Mouse (Mus musculus) embryonic facial prominence, embryonic 11.5 days (tissue): ENCODE data around the gene Dcbld1. TPM values are rescaled to one million over a fixed set of nuclear protein-coding genes. Genes with fewer than 3 reads are reported as not detected.

Experiments used
- ATAC-seq: fragments of 200-750 bp; cut with Nextera tagmentation; replicated peaks from 2 replicates; pipeline ENCODE4 v1.8.0; 2017; ENCODE audit warnings: low read depth; ENCODE audit not compliant: insufficient number of reproducible peaks, low FRiP score, low TSS enrichment
- DNase-seq: peaks from one replicate; pipeline ENCODE4 v3.0.0-alpha.2; 2015; ENCODE audit warnings: low spot score
- H3K27ac ChIP-seq: fragments of 300-500 bp; sonication (generic); replicated peaks from 2 replicates; pipeline ENCODE4 v1.5.1; 2014; ENCODE audit warnings: mild to moderate bottlenecking, low read depth, low read length, control low read depth
- H3K27me3 ChIP-seq: fragments of 300-500 bp; sonication (generic); 2 replicates; pipeline ENCODE4 v1.6.1; 2014; ENCODE audit warnings: mild to moderate bottlenecking, low read length, moderate library complexity, mixed read lengths; ENCODE audit not compliant: control insufficient read depth, insufficient read depth
- H3K36me3 ChIP-seq: fragments of 300-500 bp; sonication (generic); replicated peaks from 2 replicates; pipeline ENCODE4 v1.6.1; 2014; ENCODE audit warnings: low read depth, mild to moderate bottlenecking, low read length, moderate library complexity, mixed read lengths; ENCODE audit not compliant: control insufficient read depth, insufficient read depth
- H3K4me1 ChIP-seq: fragments of 300-500 bp; sonication (generic); 2 replicates; pipeline ENCODE4 v1.6.1; 2014; ENCODE audit warnings: low read length, mixed read lengths; ENCODE audit not compliant: control insufficient read depth, insufficient read depth
- H3K4me2 ChIP-seq: fragments of 300-500 bp; sonication (generic); 2 replicates; pipeline ENCODE4 v1.6.1; 2014; ENCODE audit warnings: low read depth, mild to moderate bottlenecking, control low read depth, low read length, moderate library complexity
- H3K4me3 ChIP-seq: fragments of 300-500 bp; sonication (generic); 2 replicates; pipeline ENCODE4 v1.5.1; 2014; ENCODE audit warnings: low read depth, low read length, control low read depth
- H3K9ac ChIP-seq: fragments of 300-500 bp; sonication (generic); replicated peaks from 2 replicates; pipeline ENCODE4 v1.6.1; 2014; ENCODE audit warnings: mild to moderate bottlenecking, control low read depth, low read length
- H3K9me3 ChIP-seq: fragments of 300-500 bp; sonication (generic); replicated peaks from 2 replicates; pipeline ENCODE4 v1.6.1; 2016; ENCODE audit warnings: mild to moderate bottlenecking, low read length, inconsistent platforms, mixed read lengths; ENCODE audit not compliant: control insufficient read depth
- WGBS: fragments of 180-500 bp; shearing (Covaris S2); extraction: QIAGEN DNeasy Blood & Tissue Kit; methylation state at CpG from one replicate; pipeline ENCODE4 v1.1.7; 2014; 5-methylcytosine and 5-hydroxymethylcytosine counted together
- polyA plus RNA-seq: library from polyadenylated mRNA; unstranded; fragments of >200 nt; fragmentation: Nextera tagmentation; extraction: Ambion mirVana; gene quantifications from 2 replicates; pipeline ENCODE4 v1.2.1, GENCODE M21; 2014

Gene Dcbld1
- 20.9 and 21.3 TPM in 2 replicates for polyA plus RNA-seq

GRCm38 (mm10) chr10:52233301-52233968 lies at the start of gene Dcbld1:
Dcbld1 (plus strand) TSS chr10:52233619.
- H3K36me3 ChIP-seq, result no peaks in the 10 kb centered on the region
- ATAC-seq (peak; percentile 94), DNase-seq (peak; percentile 72)
- peak within 1 kb of the TSS; percentile 86 for H3K9ac ChIP-seq
- no peaks in the 10 kb centered on the region for H3K9me3 ChIP-seq
- peak within 1 kb of the TSS; percentile 70 for H3K4me2 ChIP-seq
- no peaks in the 10 kb centered on the region for H3K4me1 ChIP-seq
- H3K27ac ChIP-seq, result peak within 1 kb of the TSS; percentile 44; the same call in 1 of the 2 replicates
- peak within 1 kb of the TSS; percentile 80 for H3K4me3 ChIP-seq
- no peaks in the 10 kb centered on the region for H3K27me3 ChIP-seq
- WGBS, result under 1% methylated on average over 47 of the region's 60 CpGs

- WGBS, result 76% methylated on average over 4 of the region's 4 CpGs
- ATAC-seq (no peak), DNase-seq (no peak)
- no peak overlapping the region for H3K4me3 ChIP-seq
- no peaks in the 10 kb centered on the region for H3K36me3 ChIP-seq
- no peaks in the 10 kb centered on the region for H3K9me3 ChIP-seq
- no peaks in the 10 kb centered on the region for H3K27me3 ChIP-seq
- no peaks in the 10 kb centered on the region for H3K4me1 ChIP-seq
- no peak overlapping the region for H3K9ac ChIP-seq
- no peak overlapping the region for H3K4me2 ChIP-seq
- H3K27ac ChIP-seq, result no peak overlapping the region
Observed at GRCm38 (mm10) chr10:52185900-52186299, 47.5 kb upstream of the Dcbld1 start.

GRCm38 (mm10) chr10:52194957-52195852 lies 38.2 kb upstream of the Dcbld1 start, which contains the start of gene Ros1:
Ros1 (minus strand) TSS chr10:52195244.
- Histone ChIP-seq H3K27me3 (no peaks in the 10 kb centered on the region), H3K4me2 (no peak within 1 kb of the TSS), H3K9me3 (no peaks in the 10 kb centered on the region), H3K4me3 (no peak within 1 kb of the TSS), H3K4me1 (no peaks in the 10 kb centered on the region), H3K9ac (no peak within 1 kb of the TSS), H3K36me3 (no peaks in the 10 kb centered on the region), H3K27ac (no peak within 1 kb of the TSS)
- no peak for ATAC-seq
- 80% methylated on average over 7 of the region's 7 CpGs for WGBS
- DNase-seq, result no peak

GRCm38 (mm10) chr10:52204006-52204405 lies 29.4 kb upstream of the Dcbld1 start:
- Histone ChIP-seq H3K4me3 (no peak overlapping the region), H3K4me2 (no peak overlapping the region), H3K27ac (no peak overlapping the region), H3K36me3 (no peaks in the 10 kb centered on the region), H3K4me1 (no peaks in the 10 kb centered on the region), H3K27me3 (no peaks in the 10 kb centered on the region), H3K9me3 (no peaks in the 10 kb centered on the region), H3K9ac (no peak overlapping the region)
- no peak for ATAC-seq
- WGBS, result 94% methylated on average over 2 of the region's 2 CpGs
- DNase-seq, result no peak

- ATAC-seq (no peak), DNase-seq (no peak)
- Histone ChIP-seq H3K4me3 (no peak overlapping the region), H3K27me3 (no peaks in the 10 kb centered on the region), H3K4me1 (no peaks in the 10 kb centered on the region), H3K9me3 (no peaks in the 10 kb centered on the region), H3K36me3 (no peaks in the 10 kb centered on the region), H3K9ac (no peak overlapping the region), H3K4me2 (no peak overlapping the region), H3K27ac (no peak overlapping the region)
- 71% methylated on average over 2 of the region's 2 CpGs for WGBS
Observed at GRCm38 (mm10) chr10:52215267-52215818, 18.1 kb upstream of the Dcbld1 start.

GRCm38 (mm10) chr10:52216797-52217563 lies 16.4 kb upstream of the Dcbld1 start:
- no peak for ATAC-seq
- H3K4me1 ChIP-seq, result no peaks in the 10 kb centered on the region

GRCm38 (mm10) chr10:52217564-52217934 lies 15.9 kb upstream of the Dcbld1 start:
- Histone ChIP-seq H3K4me2 (no peak overlapping the region), H3K27ac (no peak overlapping the region), H3K4me1 (no peaks in the 10 kb centered on the region), H3K9me3 (no peaks in the 10 kb centered on the region), H3K4me3 (no peak overlapping the region), H3K27me3 (no peaks in the 10 kb centered on the region), H3K36me3 (no peaks in the 10 kb centered on the region), H3K9ac (no peak overlapping the region)
- 60% methylated on average over 7 of the region's 7 CpGs for WGBS
- ATAC-seq (0 out of 2 replicates have a peak, but pooled peaks have one; percentile 23), DNase-seq (no peak)

More at GRCm38 (mm10) chr10:52216797-52217563, 16.4 kb upstream of the Dcbld1 start:
- DNase-seq, result peak; percentile 70
- Histone ChIP-seq H3K27ac (no peak overlapping the region), H3K4me3 (no peak overlapping the region), H3K27me3 (no peaks in the 10 kb centered on the region), H3K4me2 (no peak overlapping the region), H3K36me3 (no peaks in the 10 kb centered on the region), H3K9me3 (no peaks in the 10 kb centered on the region), H3K9ac (no peak overlapping the region)
- 25% methylated on average over 7 of the region's 7 CpGs for WGBS
